Mouse (Mus musculus) c-Kit-negative CD71-positive TER-119-positive erythroid progenitor cells, embryonic 14.5 days (primary cell): ENCODE data around the gene Timmdc1.
"Not testable (repeated sequence)": the region's sequence is repeated elsewhere in the genome, so short reads cannot be mapped to it uniquely, and the experiment has no call there.

Experiments used
- DNase-seq: peaks from one replicate; pipeline ENCODE4 v3.0.0-alpha.2; 2013; ENCODE audit warnings: low read depth, low spot score

Timmdc1 gene

GRCm38 (mm10) chr16:38496604-38497140, 25.8 kb downstream of the Timmdc1 start:
- DNase-seq = no peak

- DNase-seq = no peak
These were observed 28.6 kb downstream of the Timmdc1 start for GRCm38 (mm10) chr16:38493890-38494289.

- no peak for DNase-seq
These were observed 29.9 kb downstream of the Timmdc1 start for GRCm38 (mm10) chr16:38492551-38492950.

GRCm38 (mm10) chr16:38483582-38484309, 38.7 kb downstream of the Timmdc1 start:
- no peak for DNase-seq

- DNase-seq = no peak
These were observed 39.5 kb downstream of the Timmdc1 start for GRCm38 (mm10) chr16:38482780-38483562.

- no peak for DNase-seq
These were observed 41.1 kb downstream of the Timmdc1 start for GRCm38 (mm10) chr16:38481327-38481726.

GRCm38 (mm10) chr16:38478296-38478695, 44.2 kb downstream of the Timmdc1 start:
- no peak for DNase-seq

GRCm38 (mm10) chr16:38477241-38477608, 45.2 kb downstream of the Timmdc1 start:
- DNase-seq = not testable (repeated sequence)

- DNase-seq = no peak
These were observed 45.9 kb downstream of the Timmdc1 start for GRCm38 (mm10) chr16:38476312-38477240.

GRCm38 (mm10) chr16:38475681-38476311, 46.7 kb downstream of the Timmdc1 start:
- no peak for DNase-seq

- DNase-seq = no peak
These were observed 47.7 kb downstream of the Timmdc1 start for GRCm38 (mm10) chr16:38474677-38475286.

- DNase-seq = no peak
These were observed 48.8 kb downstream of the Timmdc1 start for GRCm38 (mm10) chr16:38473661-38474060.

GRCm38 (mm10) chr16:38472507-38472873, 50.0 kb downstream of the Timmdc1 start:
- DNase-seq = no peak

- DNase-seq = no peak
These were observed 50.6 kb downstream of the Timmdc1 start for GRCm38 (mm10) chr16:38471697-38472506.

GRCm38 (mm10) chr16:38469437-38469836, 53.0 kb downstream of the Timmdc1 start:
- DNase-seq = no peak

- no peak for DNase-seq
These were observed 53.8 kb downstream of the Timmdc1 start for GRCm38 (mm10) chr16:38468706-38469018.

GRCm38 (mm10) chr16:38467917-38468705, 54.4 kb downstream of the Timmdc1 start:
- no peak for DNase-seq

- no peak for DNase-seq
These were observed 55.2 kb downstream of the Timmdc1 start for GRCm38 (mm10) chr16:38467091-38467916.
